Mouse (Mus musculus): ENCODE measurements at regions not wholly inside any gene's neighbourhood (a gene's known extent, or its start where the extent isn't known, plus 50 kb on each side); places are given as distances from the start of the nearest gene placed in this dataset.
A peak's percentile ranks its signal among the peaks of the same experiment; 100 is the strongest.

GRCm38 (mm10) chr12:80018086-80018485, 94.7 kb downstream of the Zfp36l1 start:
- Histone ChIP-seq H3K27ac (ENCODE audit: low read depth, low read length) (no peak overlapping the region), H3K9ac (ENCODE audit: low read depth, low read length) (no peak overlapping the region)
- WGBS: 72% methylated on average over 8 of the region's 8 CpGs

DNA sequence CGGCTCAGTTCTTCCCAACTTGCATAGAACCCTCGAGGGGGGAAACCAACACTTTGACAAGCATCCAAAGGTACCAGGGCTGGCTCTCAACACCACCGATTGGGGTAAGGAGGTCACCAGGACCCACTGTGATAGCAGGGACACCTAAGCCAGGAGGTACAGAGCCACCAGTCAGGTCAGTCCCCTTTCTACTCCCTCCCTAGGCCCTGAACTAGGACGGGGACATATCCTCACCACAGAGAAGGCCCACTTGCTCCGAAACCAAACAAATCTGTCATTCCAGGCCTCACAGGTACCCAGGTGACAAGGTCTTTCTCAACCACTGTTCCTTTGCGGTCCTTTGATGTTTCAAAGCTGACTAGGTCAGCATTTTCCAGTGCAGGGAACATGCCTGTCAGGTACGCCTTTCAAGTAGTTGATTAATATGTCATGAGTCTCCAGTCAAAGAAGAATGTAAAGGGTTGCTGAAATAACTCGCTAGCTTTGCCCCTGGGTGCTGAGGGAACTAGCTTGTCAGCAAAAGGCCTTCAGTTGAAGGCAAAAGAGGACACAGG, 95.4 kb downstream of the Zfp36l1 start:
- H3K27ac ChIP-seq (ENCODE audit: low read depth, low read length): no peak overlapping the region
- WGBS: 62% methylated on average over 8 of the region's 8 CpGs
- ATAC-seq: peak; percentile 28; the same call in 1 of the 2 replicates

More at GRCm38 (mm10) chr12:80018086-80018485, 94.7 kb downstream of the Zfp36l1 start:
- Histone ChIP-seq H3K4me2 (replicated peaks; ENCODE audit: low read depth) (no peak overlapping the region), H3K4me1 (replicated peaks; ENCODE audit: control insufficient read depth, insufficient read depth, low read length) (0 out of 2 replicates have a peak, but pooled peaks cover 8% of the 10 kb centered on the region), H3K4me3 (ENCODE audit: low read depth, low read length) (no peak overlapping the region), H3K27me3 (replicated peaks; ENCODE audit: control insufficient read depth, insufficient read depth, low read length) (no peaks in the 10 kb centered on the region), H3K9me3 (ENCODE audit: control insufficient read depth) (no peaks in the 10 kb centered on the region), H3K36me3 (ENCODE audit: control insufficient read depth, insufficient read depth) (no peaks in the 10 kb centered on the region)
- no peak for ATAC-seq
- TF ChIP-seq CTCF (IDR thresholded peaks at IDR 0.05; ENCODE audit: low read depth): no peak

DNA sequence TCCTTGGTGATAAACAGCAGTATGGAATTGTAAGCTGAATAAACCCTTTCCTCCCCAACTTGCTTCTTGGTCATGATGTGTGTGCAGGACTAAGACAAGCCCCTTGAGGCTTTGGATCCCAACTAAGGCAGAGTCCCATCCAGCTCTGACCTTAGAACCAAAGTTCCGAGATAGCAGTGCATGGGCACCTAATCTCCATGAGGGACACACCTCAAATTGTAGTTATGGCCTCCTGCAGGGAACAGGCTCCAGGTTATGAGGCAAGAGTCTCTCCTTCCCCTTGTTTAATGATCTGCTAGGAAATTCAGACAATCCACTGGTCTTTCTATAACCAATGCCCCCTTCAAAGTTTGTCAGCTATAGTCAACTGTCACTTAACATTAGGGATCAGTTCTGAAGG, 96.9 kb downstream of the Zfp36l1 start:
- H3K4me1 ChIP-seq (replicated peaks; ENCODE audit: control insufficient read depth, insufficient read depth, low read length): 0 out of 2 replicates have a peak, but pooled peaks cover 8% of the 10 kb centered on the region
- H3K27me3 ChIP-seq (replicated peaks; ENCODE audit: control insufficient read depth, insufficient read depth, low read length): no peaks in the 10 kb centered on the region
- 46% methylated on average over 1 of the region's 1 CpGs for WGBS
- ATAC-seq: peak; percentile 64
- no peaks in the 10 kb centered on the region for H3K9me3 ChIP-seq (ENCODE audit: control insufficient read depth)
- TF ChIP-seq CTCF (IDR thresholded peaks at IDR 0.05; ENCODE audit: low read depth): no peak
- no peak overlapping the region for H3K27ac ChIP-seq (ENCODE audit: low read depth, low read length)
- no peak overlapping the region for H3K4me3 ChIP-seq (ENCODE audit: low read depth, low read length)
- H3K36me3 ChIP-seq (ENCODE audit: control insufficient read depth, insufficient read depth): no peaks in the 10 kb centered on the region
- no peak overlapping the region for H3K9ac ChIP-seq (ENCODE audit: low read depth, low read length)
- H3K4me2 ChIP-seq (replicated peaks; ENCODE audit: low read depth): no peak overlapping the region

More for the DNA sequence above, 95.4 kb downstream of the Zfp36l1 start:
- Histone ChIP-seq H3K27me3 (replicated peaks; ENCODE audit: control insufficient read depth, insufficient read depth, low read length) (no peaks in the 10 kb centered on the region), H3K9me3 (ENCODE audit: control insufficient read depth) (no peaks in the 10 kb centered on the region), H3K4me2 (replicated peaks; ENCODE audit: low read depth) (no peak overlapping the region), H3K4me3 (ENCODE audit: low read depth, low read length) (no peak overlapping the region), H3K36me3 (ENCODE audit: control insufficient read depth, insufficient read depth) (no peaks in the 10 kb centered on the region), H3K9ac (ENCODE audit: low read depth, low read length) (no peak overlapping the region), H3K4me1 (replicated peaks; ENCODE audit: control insufficient read depth, insufficient read depth, low read length) (0 out of 2 replicates have a peak, but pooled peaks cover 8% of the 10 kb centered on the region)
- no peak for TF ChIP-seq CTCF (IDR thresholded peaks at IDR 0.05; ENCODE audit: low read depth)

- Histone ChIP-seq H3K36me3 (ENCODE audit: control insufficient read depth, insufficient read depth) (no peaks in the 10 kb centered on the region), H3K4me3 (ENCODE audit: low read depth, low read length) (no peak overlapping the region), H3K4me1 (replicated peaks; ENCODE audit: control insufficient read depth, insufficient read depth, low read length) (0 out of 2 replicates have a peak, but pooled peaks cover 8% of the 10 kb centered on the region), H3K4me2 (replicated peaks; ENCODE audit: low read depth) (peak overlapping the region; percentile 39; the same call in 1 of the 2 replicates), H3K9me3 (ENCODE audit: control insufficient read depth) (no peaks in the 10 kb centered on the region), H3K27ac (ENCODE audit: low read depth, low read length) (no peak overlapping the region), H3K9ac (ENCODE audit: low read depth, low read length) (no peak overlapping the region), H3K27me3 (replicated peaks; ENCODE audit: control insufficient read depth, insufficient read depth, low read length) (no peaks in the 10 kb centered on the region)
- 68% methylated on average over 7 of the region's 7 CpGs for WGBS
- ATAC-seq: no peak
- TF ChIP-seq CTCF (IDR thresholded peaks at IDR 0.05; ENCODE audit: low read depth): no peak
These were observed 98.2 kb downstream of the Zfp36l1 start for GRCm38 (mm10) chr12:80014598-80014983.

DNA sequence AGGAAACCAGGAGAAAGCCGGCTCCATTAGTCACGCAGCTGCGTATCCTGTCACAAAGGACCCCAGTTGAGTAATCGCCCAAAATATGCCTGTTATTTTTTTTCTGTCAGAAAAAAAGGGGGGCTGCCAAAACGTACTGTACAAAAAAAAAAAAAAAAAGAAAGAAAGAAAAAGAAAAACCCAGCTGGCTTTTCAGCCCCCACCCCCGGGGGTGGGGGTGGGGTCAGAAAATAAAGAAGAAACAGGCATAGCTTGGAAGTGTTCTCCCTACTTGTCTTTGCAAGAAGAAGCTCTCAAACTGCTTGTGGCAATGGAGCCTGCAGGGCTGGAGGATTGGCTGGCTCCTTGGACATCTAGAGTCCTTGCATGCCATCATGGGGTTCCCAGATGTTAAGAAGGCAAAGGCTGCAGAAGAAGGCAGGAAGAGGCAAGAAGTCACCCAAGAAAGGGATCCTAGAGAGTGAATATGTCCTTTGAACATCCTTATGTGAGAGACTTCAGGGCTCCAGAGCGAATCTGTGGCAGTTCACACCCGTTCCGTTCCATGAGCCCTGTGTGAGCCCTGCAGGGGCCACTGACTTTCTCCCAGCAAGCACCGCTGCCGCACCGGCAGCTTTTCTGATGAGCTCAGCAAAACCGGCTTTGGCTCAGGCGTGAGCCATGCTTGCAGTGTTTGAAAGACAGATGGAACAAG, 98.8 kb downstream of the Zfp36l1 start:
- Histone ChIP-seq H3K4me3 (ENCODE audit: low read depth, low read length) (no peak overlapping the region), H3K36me3 (ENCODE audit: control insufficient read depth, insufficient read depth) (no peaks in the 10 kb centered on the region), H3K4me1 (replicated peaks; ENCODE audit: control insufficient read depth, insufficient read depth, low read length) (0 out of 2 replicates have a peak, but pooled peaks cover 8% of the 10 kb centered on the region), H3K9ac (ENCODE audit: low read depth, low read length) (no peak overlapping the region), H3K27me3 (replicated peaks; ENCODE audit: control insufficient read depth, insufficient read depth, low read length) (no peaks in the 10 kb centered on the region), H3K4me2 (replicated peaks; ENCODE audit: low read depth) (peak overlapping the region; percentile 39; the same call in 1 of the 2 replicates), H3K9me3 (ENCODE audit: control insufficient read depth) (no peaks in the 10 kb centered on the region), H3K27ac (ENCODE audit: low read depth, low read length) (no peak overlapping the region; the same call in 1 of the 2 replicates)
- TF ChIP-seq CTCF (IDR thresholded peaks at IDR 0.05; ENCODE audit: low read depth): no peak
- no peak for ATAC-seq
- 30% methylated on average over 14 of the region's 14 CpGs for WGBS

- no peaks in the 10 kb centered on the region for H3K36me3 ChIP-seq (ENCODE audit: control insufficient read depth, insufficient read depth)
- WGBS: 64% methylated on average over 6 of the region's 6 CpGs
- no peak overlapping the region for H3K4me3 ChIP-seq (ENCODE audit: low read depth, low read length)
- H3K27me3 ChIP-seq (replicated peaks; ENCODE audit: control insufficient read depth, insufficient read depth, low read length): no peaks in the 10 kb centered on the region
- H3K27ac ChIP-seq (ENCODE audit: low read depth, low read length): no peak overlapping the region
- no peak for TF ChIP-seq CTCF (IDR thresholded peaks at IDR 0.05; ENCODE audit: low read depth)
- H3K9me3 ChIP-seq (ENCODE audit: control insufficient read depth): no peaks in the 10 kb centered on the region
- no peak for ATAC-seq
- H3K9ac ChIP-seq (ENCODE audit: low read depth, low read length): no peak overlapping the region
- 0 out of 2 replicates have a peak, but pooled peaks cover 8% of the 10 kb centered on the region for H3K4me1 ChIP-seq (replicated peaks; ENCODE audit: control insufficient read depth, insufficient read depth, low read length)
- peak overlapping the region; percentile 39; the same call in 1 of the 2 replicates for H3K4me2 ChIP-seq (replicated peaks; ENCODE audit: low read depth)
These were observed 99.3 kb downstream of the Zfp36l1 start for GRCm38 (mm10) chr12:80013577-80013903.
